ENCODE assay signal across 19 mouse cellular contexts in the genomic region with DNA sequence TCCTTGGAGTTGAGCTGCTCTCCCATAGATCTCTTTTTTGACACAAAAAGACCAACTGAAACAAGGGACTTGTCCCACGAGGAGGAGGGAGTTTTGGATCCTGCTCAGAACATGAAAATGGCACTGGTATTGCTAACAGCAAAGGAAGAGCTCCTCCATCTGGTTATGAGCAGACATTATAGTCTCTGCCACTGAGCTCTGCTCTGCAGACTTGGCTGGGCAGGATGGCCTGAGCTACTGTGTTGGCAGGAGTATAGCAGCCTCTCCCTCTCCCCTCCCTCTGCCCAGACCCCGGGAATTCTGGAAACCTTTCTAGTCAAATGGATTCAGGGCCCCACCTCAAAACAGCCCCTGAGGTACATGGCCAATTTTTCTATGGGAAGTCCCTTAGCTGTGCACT.
A peak's percentile ranks its signal among the peaks of the same experiment; 100 is the strongest.
DNase-seq lines count a peak whose midpoint lies in the region; ATAC-seq and TF ChIP-seq lines count a peak whose summit lies in the region.
"Had no signal": no experiment of that assay in that cellular context is flagged by ENCODE, and none has a peak within 500 bp of the region (broad histone marks: within the 10 kb centered on the region; RNA-seq: fewer than 3 reads in every experiment).

No protein-coding gene starts in this region.

- no peak overlapping the region for H3K4me2 ChIP-seq in hindbrain, postnatal 0 days (ENCODE audit: low read depth, low read length)
- H3K4me2 ChIP-seq in hindbrain, embryonic 13.5 days: no peak overlapping the region
- H3K4me2 ChIP-seq: embryonic facial prominence, embryonic 15.5 days; heart, embryonic 11.5 days; midbrain, embryonic 11.5 days had no signal

- no peak for TF ChIP-seq POLR2A in brain, embryonic 14.5 days (IDR thresholded peaks at IDR 0.05; ENCODE audit: borderline replicate concordance, extremely low read depth, insufficient read depth, insufficient read length, poor library complexity, severe bottlenecking)

- ATAC-seq in hindbrain, postnatal 0 days: no peak
- no peak for ATAC-seq in hindbrain, embryonic 13.5 days (ENCODE audit: low FRiP score)

- peak; percentile 45 to 47 for DNase-seq in cerebellum, postnatal 14 days
- no peak for DNase-seq in cerebellum, adult 9-10 months
- DNase-seq in hindbrain, postnatal 0 days (ENCODE audit: low spot score): no peak
- peak; percentile 17 for DNase-seq in left cerebral cortex, postnatal 4 days
- DNase-seq in left cerebral cortex, adult 8-10 months (ENCODE audit: low spot score in 2 of 2): no peak
- DNase-seq in brain, embryonic 14.5 days (ENCODE audit: low read depth): peak; percentile 29
- no peak for DNase-seq in kidney, postnatal 14 days
- DNase-seq: adrenal gland, postnatal 25 days; cerebellum, adult 11-12 months; cerebellum, postnatal 36 days; gastrocnemius, postnatal 10 days; kidney, adult 18-20 months; right cerebral cortex, postnatal 14 days; spleen, adult 18-20 months had no signal

- peak; percentile 15; the same call in 1 of the 2 replicates for TF ChIP-seq CTCF in hindbrain, postnatal 0 days (IDR thresholded peaks at IDR 0.05; ENCODE audit: low read depth)
- TF ChIP-seq CTCF in brain, embryonic 14.5 days (IDR thresholded peaks at IDR 0.05; ENCODE audit: borderline replicate concordance, extremely low read depth, insufficient read depth, insufficient read length): no peak

- H3K4me3 ChIP-seq in hindbrain, postnatal 0 days (ENCODE audit: low read length): no peak overlapping the region
- H3K4me3 ChIP-seq in hindbrain, embryonic 13.5 days: no peak overlapping the region
- H3K4me3 ChIP-seq: embryonic facial prominence, embryonic 15.5 days; hindbrain, embryonic 10.5 days had no signal

- no peak overlapping the region for H3K9ac ChIP-seq in hindbrain, postnatal 0 days (replicated peaks; ENCODE audit: low read length)
- H3K9ac ChIP-seq in hindbrain, embryonic 13.5 days: no peak overlapping the region
- H3K9ac ChIP-seq: embryonic facial prominence, embryonic 15.5 days had no signal

- no peaks in the 10 kb centered on the region for H3K4me1 ChIP-seq in hindbrain, postnatal 0 days (ENCODE audit: insufficient read depth, low read length)
- no peaks in the 10 kb centered on the region for H3K4me1 ChIP-seq in hindbrain, embryonic 13.5 days (replicated peaks)
- H3K4me1 ChIP-seq: embryonic facial prominence, embryonic 15.5 days; hindbrain, embryonic 10.5 days had no signal

- H3K27ac ChIP-seq in hindbrain, postnatal 0 days: no peak overlapping the region
- no peak overlapping the region for H3K27ac ChIP-seq in hindbrain, embryonic 13.5 days
- H3K27ac ChIP-seq: embryonic facial prominence, embryonic 15.5 days; hindbrain, embryonic 10.5 days had no signal

- no peaks in the 10 kb centered on the region for H3K36me3 ChIP-seq in hindbrain, postnatal 0 days (ENCODE audit: insufficient read depth, low read length)
- peaks cover 8% of the 10 kb centered on the region; the same call in 1 of the 2 replicates for H3K36me3 ChIP-seq in hindbrain, embryonic 13.5 days

- H3K27me3 ChIP-seq in hindbrain, postnatal 0 days (ENCODE audit: insufficient read depth, low read length): no peaks in the 10 kb centered on the region
- H3K27me3 ChIP-seq in hindbrain, embryonic 13.5 days: no peaks in the 10 kb centered on the region
- H3K27me3 ChIP-seq: embryonic facial prominence, embryonic 15.5 days had no signal

- intact Hi-C loops in left cerebral cortex, postnatal 4 days (cut with DNase I): no loop called here

- no peaks in the 10 kb centered on the region for H3K9me3 ChIP-seq in hindbrain, postnatal 0 days (ENCODE audit: low read length)
- no peaks in the 10 kb centered on the region for H3K9me3 ChIP-seq in hindbrain, embryonic 13.5 days
- H3K9me3 ChIP-seq: embryonic facial prominence, embryonic 15.5 days; hindbrain, embryonic 10.5 days had no signal

- 43% methylated on average over 2 of the region's 2 CpGs for WGBS in hindbrain, postnatal 0 days
- 77% methylated on average over 2 of the region's 2 CpGs for WGBS in hindbrain, embryonic 13.5 days

Comparison
In these comparisons a context has a peak if more than half of its experiments do, and no peak if none do; other contexts are left out.
1. DNase-seq: peak in cerebellum, postnatal 14 days (2 of 2), left cerebral cortex, postnatal 4 days (single experiment) and brain, embryonic 14.5 days (single experiment); none in cerebellum, adult 9-10 months (single experiment), hindbrain, postnatal 0 days (single experiment), left cerebral cortex, adult 8-10 months (0 of 2) and kidney, postnatal 14 days (single experiment).